Mouse (Mus musculus) embryonic facial prominence, embryonic 14.5 days (tissue): ENCODE data around the gene Cyp2d11. TPM values are rescaled to one million over a fixed set of nuclear protein-coding genes. Genes with fewer than 3 reads are reported as not detected.
"Not testable (repeated sequence)": the region's sequence is repeated elsewhere in the genome, so short reads cannot be mapped to it uniquely, and the experiment has no call there.

Experiments used
- ATAC-seq: fragments of 200-750 bp; cut with Nextera tagmentation; 2 replicates; pipeline ENCODE4 v1.8.0; 2017; ENCODE audit warnings: low read depth, moderate number of reproducible peaks, moderate TSS enrichment
- DNase-seq: peaks from one replicate; pipeline ENCODE4 v3.0.0-alpha.2; 2015; ENCODE audit warnings: low spot score
- H3K27ac ChIP-seq: fragments of 300-500 bp; sonication (generic); replicated peaks from 2 replicates; pipeline ENCODE4 v1.5.1; 2014; ENCODE audit warnings: low read depth, mild to moderate bottlenecking, low read length, moderate library complexity
- H3K27me3 ChIP-seq: fragments of 300-500 bp; sonication (generic); replicated peaks from 2 replicates; pipeline ENCODE4 v1.6.1; 2014; ENCODE audit warnings: low read length; ENCODE audit not compliant: control insufficient read depth, insufficient read depth
- H3K36me3 ChIP-seq: fragments of 300-500 bp; sonication (generic); 2 replicates; pipeline ENCODE4 v1.6.1; 2014; ENCODE audit warnings: low read length, mixed read lengths; ENCODE audit not compliant: control insufficient read depth, insufficient read depth
- H3K4me1 ChIP-seq: fragments of 300-500 bp; sonication (generic); 2 replicates; pipeline ENCODE4 v1.6.1; 2014; ENCODE audit warnings: antibody characterized with exemption, low read length; ENCODE audit not compliant: control insufficient read depth, insufficient read depth
- H3K4me2 ChIP-seq: fragments of 300-500 bp; sonication (generic); 2 replicates; pipeline ENCODE4 v1.6.1; 2014; ENCODE audit warnings: low read depth, mild to moderate bottlenecking, low read length, moderate library complexity, mixed read lengths
- H3K4me3 ChIP-seq: fragments of 300-500 bp; sonication (generic); 2 replicates; pipeline ENCODE4 v1.5.1; 2014; ENCODE audit warnings: low read depth, mild to moderate bottlenecking, low read length
- H3K9ac ChIP-seq: fragments of 300-500 bp; sonication (generic); 2 replicates; pipeline ENCODE4 v1.6.1; 2014; ENCODE audit warnings: low read depth, mild to moderate bottlenecking, low read length, moderate library complexity, mixed read lengths
- H3K9me3 ChIP-seq: fragments of 300-500 bp; sonication (generic); 2 replicates; pipeline ENCODE4 v1.6.1; 2016; ENCODE audit warnings: low read length; ENCODE audit not compliant: control insufficient read depth
- WGBS: fragments of 180-500 bp; shearing (Covaris S2); extraction: QIAGEN DNeasy Blood & Tissue Kit; methylation state at CpG from one replicate; pipeline ENCODE4 v1.1.7; 2014; 5-methylcytosine and 5-hydroxymethylcytosine counted together
- polyA plus RNA-seq: library from polyadenylated mRNA; unstranded; fragments of >200 nt; fragmentation: Nextera tagmentation; extraction: Ambion mirVana; gene quantifications from 2 replicates; pipeline ENCODE4 v1.2.1, GENCODE M21; 2014

Gene Cyp2d11
- polyA plus RNA-seq, 1 experiment from 2014 or later = not detected

- Histone ChIP-seq H3K27me3 (no peaks in the 10 kb centered on the region), H3K9ac (no peak overlapping the region), H3K36me3 (no peaks in the 10 kb centered on the region), H3K4me2 (no peak overlapping the region), H3K27ac (no peak overlapping the region), H3K4me3 (no peak overlapping the region), H3K9me3 (no peaks in the 10 kb centered on the region), H3K4me1 (peaks cover 22% of the 10 kb centered on the region)
- WGBS = 60% methylated on average over 5 of the region's 5 CpGs
- no peak for ATAC-seq
- DNase-seq = no peak
These were observed 16.1 kb downstream of the Cyp2d11 start for GRCm38 (mm10) chr15:82377701-82378100.

DNA sequence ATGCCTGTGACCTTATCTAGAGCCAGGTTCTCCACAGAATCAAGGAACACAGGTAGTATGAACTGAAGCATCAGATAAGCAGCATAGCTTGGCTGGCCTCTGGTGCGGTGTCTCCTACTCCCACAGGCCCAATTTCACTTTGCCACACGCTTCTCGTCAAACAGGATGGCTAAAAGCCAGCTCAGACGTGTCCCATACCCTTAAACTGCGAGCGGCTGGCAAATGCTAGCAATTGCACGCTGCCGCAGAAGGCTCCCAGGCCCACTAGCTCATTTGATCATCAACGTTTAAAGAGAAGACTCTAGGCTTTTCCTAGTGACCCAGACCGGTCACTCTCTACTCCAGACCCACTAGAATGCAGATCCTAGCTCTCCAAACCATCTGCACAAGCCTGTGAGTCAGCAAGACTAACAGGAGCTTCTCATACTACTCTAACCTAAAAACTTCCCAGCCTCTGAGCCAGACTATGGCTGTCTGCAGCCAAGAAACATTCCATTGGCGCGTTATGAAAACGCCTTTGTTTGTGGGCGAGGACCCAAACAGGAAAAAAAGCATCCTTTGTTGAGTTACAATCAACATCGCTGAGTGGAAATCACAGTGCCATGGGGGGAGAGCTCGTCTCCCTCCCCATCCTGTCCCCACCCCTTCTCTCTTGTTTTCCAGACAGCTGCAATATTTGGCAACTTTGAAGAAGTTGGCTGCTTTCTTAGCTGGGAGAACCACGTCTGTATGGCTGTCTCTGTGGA lies 17.3 kb downstream of the Cyp2d11 start:
- DNase-seq = peak; percentile 73
- H3K36me3 ChIP-seq = no peaks in the 10 kb centered on the region
- H3K4me3 ChIP-seq = no peak overlapping the region
- H3K27ac ChIP-seq = peak overlapping the region; percentile 58; the same call in 1 of the 2 replicates
- H3K4me2 ChIP-seq = no peak overlapping the region
- H3K4me1 ChIP-seq = peaks cover 22% of the 10 kb centered on the region
- 52% methylated on average over 17 of the region's 17 CpGs for WGBS
- H3K9me3 ChIP-seq = no peaks in the 10 kb centered on the region
- no peaks in the 10 kb centered on the region for H3K27me3 ChIP-seq
- no peak for ATAC-seq
- no peak overlapping the region for H3K9ac ChIP-seq

GRCm38 (mm10) chr15:82375855-82376254 lies 18.0 kb downstream of the Cyp2d11 start:
- 86% methylated on average over 9 of the region's 9 CpGs for WGBS
- Histone ChIP-seq H3K9me3 (no peaks in the 10 kb centered on the region), H3K4me3 (no peak overlapping the region), H3K9ac (no peak overlapping the region), H3K36me3 (no peaks in the 10 kb centered on the region), H3K4me2 (no peak overlapping the region), H3K27me3 (no peaks in the 10 kb centered on the region), H3K4me1 (peaks cover 22% of the 10 kb centered on the region), H3K27ac (no peak overlapping the region)
- DNase-seq = no peak
- ATAC-seq = no peak

DNA sequence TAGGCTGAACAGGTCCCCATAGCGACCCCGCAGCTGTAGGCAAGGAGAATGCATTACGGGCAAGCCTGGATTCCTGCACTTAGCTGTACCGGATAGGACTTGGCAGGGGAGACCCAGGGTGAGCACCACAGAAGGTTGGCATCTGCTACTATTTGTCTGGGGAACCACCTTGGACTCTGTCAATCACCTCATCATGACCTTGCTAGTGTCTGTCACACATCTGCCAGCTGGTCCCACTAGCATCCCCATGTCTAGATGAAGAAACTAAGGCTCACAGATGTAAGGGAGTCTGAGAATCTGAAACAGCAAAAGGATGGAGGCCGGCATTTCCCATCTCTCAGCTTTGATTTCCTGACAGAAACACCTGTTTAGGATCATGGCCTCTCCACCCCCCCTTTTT lies 19.4 kb downstream of the Cyp2d11 start:
- Histone ChIP-seq H3K9ac (no peak overlapping the region), H3K9me3 (no peaks in the 10 kb centered on the region), H3K4me2 (no peak overlapping the region), H3K4me3 (no peak overlapping the region), H3K4me1 (peaks cover 12% of the 10 kb centered on the region; the same call in 1 of the 2 replicates), H3K36me3 (no peaks in the 10 kb centered on the region), H3K27me3 (no peaks in the 10 kb centered on the region), H3K27ac (no peak overlapping the region)
- DNase-seq (no peak), ATAC-seq (no peak)
- 81% methylated on average over 5 of the region's 5 CpGs for WGBS

- H3K27me3 ChIP-seq = no peaks in the 10 kb centered on the region
- ATAC-seq = no peak
- H3K4me1 ChIP-seq = peaks cover 8% of the 10 kb centered on the region; the same call in 1 of the 2 replicates
- no peaks in the 10 kb centered on the region for H3K9me3 ChIP-seq
- WGBS = 89% methylated on average over 5 of the region's 5 CpGs
- H3K4me2 ChIP-seq = no peak overlapping the region
- H3K27ac ChIP-seq = no peak overlapping the region
- no peak overlapping the region for H3K4me3 ChIP-seq
- no peak overlapping the region for H3K9ac ChIP-seq
- H3K36me3 ChIP-seq = no peaks in the 10 kb centered on the region
- no peak for DNase-seq
These were observed 20.8 kb downstream of the Cyp2d11 start for GRCm38 (mm10) chr15:82372991-82373390.

DNA sequence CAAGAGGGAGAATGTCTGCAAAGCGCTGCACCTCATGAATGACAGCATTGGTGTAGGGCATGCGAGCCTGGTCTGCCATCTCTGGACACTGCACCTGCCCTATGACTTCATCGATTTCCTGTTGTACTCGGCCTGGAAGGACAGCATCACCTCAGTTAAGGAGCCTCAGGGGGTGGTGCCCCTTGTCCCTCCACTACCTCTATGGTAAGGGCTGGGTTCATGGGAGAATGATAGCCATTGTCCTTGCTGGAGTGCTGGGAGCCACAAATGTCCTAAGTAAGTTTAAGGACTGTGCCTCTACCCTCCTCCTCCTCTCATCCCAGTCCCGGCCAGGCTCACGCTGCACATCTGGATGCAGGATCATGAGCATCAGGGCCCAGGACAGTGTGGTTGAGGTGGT lies 21.4 kb downstream of the Cyp2d11 start:
- Histone ChIP-seq H3K9ac (no peak overlapping the region), H3K27me3 (no peaks in the 10 kb centered on the region), H3K27ac (no peak overlapping the region), H3K4me1 (peaks cover 8% of the 10 kb centered on the region; the same call in 1 of the 2 replicates), H3K36me3 (no peaks in the 10 kb centered on the region), H3K4me2 (no peak overlapping the region), H3K9me3 (no peaks in the 10 kb centered on the region), H3K4me3 (no peak overlapping the region)
- DNase-seq (no peak), ATAC-seq (no peak)
- 89% methylated on average over 6 of the region's 6 CpGs for WGBS

GRCm38 (mm10) chr15:82368851-82369250 lies 25.0 kb downstream of the Cyp2d11 start:
- Histone ChIP-seq H3K4me2 (no peak overlapping the region), H3K36me3 (no peaks in the 10 kb centered on the region), H3K4me3 (no peak overlapping the region), H3K9ac (no peak overlapping the region), H3K27ac (no peak overlapping the region), H3K27me3 (no peaks in the 10 kb centered on the region), H3K4me1 (no peaks in the 10 kb centered on the region), H3K9me3 (no peaks in the 10 kb centered on the region)
- DNase-seq (no peak), ATAC-seq (no peak)
- WGBS = 85% methylated on average over 1 of the region's 1 CpGs

DNA sequence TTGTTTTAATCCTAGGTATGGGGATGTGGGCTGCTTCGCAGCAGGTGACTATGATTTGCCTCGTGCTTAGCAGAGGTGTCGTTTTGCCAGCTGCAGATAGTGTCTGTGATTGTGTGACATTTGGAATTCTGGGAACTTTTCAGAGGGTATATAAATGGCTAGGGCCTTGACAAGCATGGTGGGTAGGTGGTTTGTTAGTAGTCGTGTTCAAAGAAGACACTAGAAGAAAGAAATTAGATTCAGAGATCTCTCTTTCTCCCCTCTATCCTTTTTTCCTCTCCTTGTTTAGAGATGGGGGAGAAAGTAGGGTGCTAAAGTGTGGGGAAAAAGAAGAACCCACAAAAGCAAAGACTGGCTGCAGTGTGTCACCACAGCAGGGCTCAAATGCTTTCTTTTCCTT lies 25.7 kb downstream of the Cyp2d11 start:
- Histone ChIP-seq H3K27me3 (no peaks in the 10 kb centered on the region), H3K4me1 (no peaks in the 10 kb centered on the region), H3K9me3 (no peaks in the 10 kb centered on the region), H3K36me3 (no peaks in the 10 kb centered on the region), H3K4me2 (no peak overlapping the region), H3K4me3 (no peak overlapping the region), H3K27ac (no peak overlapping the region), H3K9ac (no peak overlapping the region)
- DNase-seq (no peak), ATAC-seq (no peak)
- 89% methylated on average over 4 of the region's 4 CpGs for WGBS

DNA sequence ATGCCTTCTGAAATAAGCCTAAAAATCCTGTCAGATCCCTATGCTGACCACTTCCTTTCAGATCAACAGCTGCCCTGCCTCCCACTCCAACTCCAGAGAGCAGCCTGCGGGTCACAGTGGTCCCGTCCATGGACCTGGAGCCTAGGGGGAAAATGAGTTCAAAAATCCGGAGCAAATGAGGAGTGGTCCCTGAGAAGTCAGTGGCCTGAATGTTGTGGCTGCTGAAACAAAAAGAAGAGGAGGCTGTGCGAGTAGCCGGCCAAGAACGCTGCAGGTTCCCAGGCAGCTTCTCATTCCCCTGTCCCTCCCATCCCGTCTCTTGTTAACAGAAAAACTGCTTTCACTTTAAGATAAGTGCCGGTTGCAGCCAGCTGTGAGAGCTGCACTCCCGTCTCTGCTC lies 29.3 kb downstream of the Cyp2d11 start:
- not testable (repeated sequence) for H3K4me2 ChIP-seq

More for the DNA sequence above, 29.3 kb downstream of the Cyp2d11 start:
- H3K27me3 ChIP-seq, H3K36me3 ChIP-seq, DNase-seq, H3K4me3 ChIP-seq, H3K27ac ChIP-seq, H3K9me3 ChIP-seq, H3K9ac ChIP-seq, H3K4me1 ChIP-seq, ATAC-seq: not testable (repeated sequence)
- 16% methylated on average over 6 of the region's 9 CpGs for WGBS
